Mouse (Mus musculus) large intestine, adult 2 months (tissue): ENCODE data around the gene Hmgb2. TPM values are rescaled to one million over a fixed set of nuclear protein-coding genes. Genes with fewer than 3 reads are reported as not detected.
"Not testable (repeated sequence)": the region's sequence is repeated elsewhere in the genome, so short reads cannot be mapped to it uniquely, and the experiment has no call there.

Source experiments
- DNase-seq: peaks from one replicate; pipeline ENCODE4 v3.0.0-alpha.2; 2012; ENCODE audit warnings: low read depth, low spot score
- WGBS: fragments of 180-500 bp; shearing (Covaris S2); methylation state at CpG from one replicate; pipeline ENCODE4 v1.1.7; 2018; 5-methylcytosine and 5-hydroxymethylcytosine counted together
- polyA plus RNA-seq: library from polyadenylated mRNA; depleted of rRNA; stranded (reverse); fragments of >200 nt; gene quantifications from 2 replicates; pipeline ENCODE4 v1.2.3, GENCODE M21; 2012

Hmgb2 gene
- polyA plus RNA-seq, 1 experiment: 21.2 TPM

DNA sequence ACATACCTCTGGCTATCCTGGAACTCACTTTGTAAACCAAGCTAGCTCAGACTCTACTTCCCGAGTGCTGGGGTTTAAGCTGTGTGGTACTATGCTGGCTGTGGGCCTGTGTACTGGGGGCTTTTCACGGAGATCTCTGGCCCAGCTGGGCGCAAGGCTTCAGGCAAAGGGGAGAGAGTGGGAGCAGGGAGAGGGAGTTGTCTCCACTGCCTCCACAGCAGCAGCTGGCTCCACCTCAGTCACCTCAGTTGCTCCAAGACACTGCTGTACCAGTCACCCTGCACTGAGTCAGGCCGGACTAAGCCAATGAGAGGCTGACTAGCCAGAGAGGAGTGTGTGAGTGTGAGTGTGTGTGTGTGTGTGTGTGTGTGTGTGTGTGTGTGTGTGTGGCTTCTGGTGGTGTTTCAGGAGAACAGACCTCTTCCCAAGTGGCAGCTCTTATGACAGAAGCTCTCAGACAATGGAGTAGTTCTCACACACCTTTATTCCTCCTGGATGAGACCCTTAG, 4.1 kb upstream of the Hmgb2 start:
- DNase-seq: no peak
- 96% methylated on average over 4 of the region's 4 CpGs for WGBS

DNA sequence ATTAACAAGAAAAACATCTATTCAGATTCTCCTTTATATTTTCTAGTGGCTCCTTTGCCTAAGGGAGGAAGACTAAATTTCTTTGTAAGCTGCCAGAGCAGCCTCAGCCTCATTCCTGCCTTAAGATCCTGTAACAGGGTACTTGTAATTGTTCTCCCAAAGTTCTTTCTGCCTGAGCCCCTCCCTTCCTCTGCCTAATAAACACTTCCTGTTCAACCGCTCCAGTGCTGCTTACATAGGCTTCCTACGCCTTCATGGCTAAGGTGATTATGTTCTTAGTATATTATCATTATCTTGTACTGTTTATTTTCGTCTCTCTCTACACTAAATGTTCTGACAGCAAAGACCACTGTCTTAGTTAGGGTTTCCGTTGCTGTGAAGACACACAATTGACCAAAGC, 3.0 kb upstream of the Hmgb2 start:
- 56% methylated on average over 4 of the region's 4 CpGs for WGBS
- DNase-seq: no peak

- no peak for DNase-seq
- WGBS: 2% methylated on average over 31 of the region's 31 CpGs
These were observed 854 bp upstream of the Hmgb2 start for GRCm38 (mm10) chr8:57510791-57511315.

DNA sequence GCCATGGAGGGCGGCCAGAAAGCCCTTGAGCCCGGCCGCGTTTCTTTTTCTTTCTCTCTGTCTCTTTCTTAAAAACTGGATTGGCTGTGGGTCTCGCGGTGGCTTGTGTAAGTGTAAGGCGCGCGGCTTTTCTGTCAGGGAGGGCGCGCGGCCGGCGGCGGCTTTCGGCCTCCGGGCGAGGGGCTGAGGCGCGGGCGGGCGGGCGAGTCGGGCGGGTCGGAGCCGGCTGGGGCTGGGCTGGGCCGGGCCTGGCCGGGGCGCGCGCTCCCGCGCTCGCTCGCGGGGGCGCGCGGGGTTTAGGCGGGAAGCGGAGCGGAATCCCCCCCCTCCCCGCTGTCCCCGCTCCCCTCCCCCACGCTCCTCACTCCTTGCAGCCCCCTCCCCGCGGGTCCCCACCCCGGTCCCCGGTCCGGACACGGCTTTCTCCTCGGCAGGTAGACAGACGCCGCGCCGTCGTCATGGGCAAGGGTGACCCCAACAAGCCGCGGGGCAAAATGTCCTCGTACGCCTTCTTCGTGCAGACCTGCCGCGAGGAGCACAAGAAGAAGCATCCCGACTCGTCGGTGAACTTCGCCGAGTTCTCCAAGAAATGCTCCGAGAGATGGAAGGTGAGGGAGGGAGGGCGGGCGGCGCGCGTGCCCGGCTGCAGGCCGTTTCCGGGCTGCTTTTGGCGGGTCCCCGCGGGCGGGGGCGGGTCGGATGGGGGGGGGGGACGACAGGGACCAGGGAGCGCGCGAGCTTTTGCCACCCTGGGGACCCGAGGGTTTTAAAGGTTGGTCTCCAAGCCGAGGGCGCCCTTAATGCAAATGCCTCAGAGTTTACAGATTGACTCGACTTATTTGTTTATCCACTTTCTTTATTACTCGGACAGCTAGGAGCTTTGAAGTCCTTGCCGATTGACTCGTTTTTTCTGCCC, 692 bp downstream of the Hmgb2 start:
- WGBS: under 1% methylated on average over 80 of the region's 96 CpGs
- no peak for DNase-seq

- not testable (repeated sequence) for DNase-seq
- 4% methylated on average over 10 of the region's 10 CpGs for WGBS
These were observed 1.5 kb downstream of the Hmgb2 start for GRCm38 (mm10) chr8:57513178-57513661.

DNA sequence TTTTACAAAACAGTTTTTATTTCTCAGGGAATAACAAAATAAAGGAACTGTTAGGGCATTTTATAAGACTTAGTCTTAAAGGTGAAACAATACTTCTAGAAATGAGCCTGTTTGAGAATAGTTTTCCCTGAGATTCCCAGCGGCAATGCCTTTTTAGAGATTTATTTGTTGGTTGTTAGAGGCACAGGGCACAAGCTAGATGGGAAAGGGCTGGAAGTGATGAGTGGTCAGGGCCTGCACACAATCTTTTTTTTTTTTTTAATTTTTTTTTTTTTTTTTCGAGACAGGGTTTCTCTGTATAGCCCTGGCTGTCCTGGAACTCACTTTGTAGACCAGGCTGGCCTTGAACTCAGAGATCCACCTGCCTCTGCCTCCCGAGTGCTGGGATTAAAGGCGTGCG, 5.0 kb downstream of the Hmgb2 start:
- not testable (repeated sequence) for DNase-seq

DNA sequence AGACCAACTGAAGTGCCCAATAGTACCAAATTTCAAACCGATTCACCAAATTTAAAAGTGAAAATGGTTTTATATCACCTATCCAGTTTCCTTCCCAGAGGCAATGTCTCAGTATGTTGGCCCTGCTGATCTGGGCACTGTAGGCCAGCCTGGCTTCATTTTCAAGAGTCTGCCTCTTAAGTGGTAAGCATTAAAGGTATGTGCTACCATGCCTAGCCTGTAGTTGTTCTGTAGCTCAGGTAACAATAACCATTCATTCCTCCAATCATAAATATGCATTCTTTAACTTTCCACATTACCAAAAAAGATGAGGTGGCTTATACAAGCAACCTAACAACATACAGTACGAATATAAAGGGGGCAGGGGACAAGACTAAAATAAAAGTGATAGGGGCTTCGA, 6.0 kb downstream of the Hmgb2 start:
- WGBS: 90% methylated on average over 3 of the region's 3 CpGs
- DNase-seq: no peak

More for the DNA sequence above, 5.0 kb downstream of the Hmgb2 start:
- WGBS: 81% methylated on average over 5 of the region's 5 CpGs

DNA sequence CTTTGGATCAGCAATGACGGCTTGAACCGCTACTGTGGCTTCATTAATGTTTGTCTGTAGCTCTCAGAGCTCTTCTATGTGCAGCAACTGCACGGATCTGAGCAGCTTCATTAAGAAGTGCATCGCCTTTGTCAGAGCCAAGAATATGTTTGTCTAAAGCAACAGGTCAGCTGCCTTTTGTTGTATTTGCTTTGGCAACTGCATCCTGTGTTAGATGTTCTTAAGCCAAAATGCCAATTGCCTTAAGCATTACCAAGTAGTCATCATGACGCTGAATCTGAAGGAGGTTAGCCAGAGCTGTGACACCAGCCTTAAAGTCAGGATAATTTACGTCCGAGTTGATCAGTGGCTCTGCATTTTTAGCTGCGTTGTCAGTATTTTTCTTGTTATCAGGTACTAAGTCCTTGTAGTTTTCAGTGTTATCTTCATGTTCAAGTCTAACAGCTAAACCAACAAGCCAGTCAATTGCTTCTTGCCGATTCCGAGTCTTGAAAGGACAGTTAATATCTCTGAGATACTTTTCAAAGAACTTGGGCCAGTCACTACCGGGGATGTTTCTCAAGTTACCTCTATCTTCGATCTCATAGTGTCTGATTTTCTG, 8.6 kb downstream of the Hmgb2 start:
- DNase-seq: no peak
- 69% methylated on average over 12 of the region's 12 CpGs for WGBS

- no peak for DNase-seq
- WGBS: 93% methylated on average over 1 of the region's 1 CpGs
These were observed 16.3 kb downstream of the Hmgb2 start for GRCm38 (mm10) chr8:57528036-57528435.

DNA sequence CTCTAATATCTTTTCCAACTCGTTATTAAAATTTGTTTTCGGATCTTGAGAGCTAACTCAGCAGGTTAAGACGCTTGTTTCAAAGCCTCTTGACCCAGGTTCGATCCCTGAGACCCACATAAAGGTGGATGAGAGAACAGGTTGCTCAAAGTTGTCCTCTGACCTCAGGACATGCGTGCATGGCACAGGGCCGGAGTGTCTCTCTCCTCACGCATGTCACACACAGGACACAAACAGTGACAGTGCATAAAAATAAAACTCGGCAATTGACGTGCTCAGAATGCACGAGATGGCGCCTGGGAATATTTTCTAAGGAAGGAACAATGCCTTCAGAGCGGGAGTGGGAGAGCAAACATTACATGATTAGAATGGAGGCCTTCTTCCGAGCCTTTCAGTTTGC, 18.5 kb downstream of the Hmgb2 start:
- WGBS: 70% methylated on average over 13 of the region's 13 CpGs
- DNase-seq: no peak

- 10% methylated on average over 15 of the region's 15 CpGs for WGBS
- DNase-seq: peak; percentile 74
These were observed 19.1 kb downstream of the Hmgb2 start for GRCm38 (mm10) chr8:57530666-57531349.

DNA sequence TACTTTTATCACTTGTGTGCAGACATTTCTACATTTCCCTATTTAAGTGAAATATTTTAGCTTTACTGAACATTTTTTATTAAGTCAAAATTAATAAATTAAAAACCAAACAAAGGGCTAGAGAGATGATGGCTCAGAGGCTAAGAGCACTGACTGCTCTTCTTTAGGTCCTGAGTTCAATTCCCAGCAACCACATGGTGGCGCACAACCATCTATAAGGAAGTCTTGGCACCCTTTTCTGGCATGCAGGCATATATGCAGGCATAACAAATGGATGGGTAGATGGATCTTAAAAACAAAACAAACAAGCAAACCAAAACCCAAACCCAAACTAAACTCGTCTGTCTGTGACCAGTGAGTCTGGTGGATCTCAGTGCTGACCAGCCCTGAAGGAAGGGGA, 20.5 kb downstream of the Hmgb2 start:
- WGBS: 55% methylated on average over 2 of the region's 2 CpGs
- DNase-seq: no peak

DNA sequence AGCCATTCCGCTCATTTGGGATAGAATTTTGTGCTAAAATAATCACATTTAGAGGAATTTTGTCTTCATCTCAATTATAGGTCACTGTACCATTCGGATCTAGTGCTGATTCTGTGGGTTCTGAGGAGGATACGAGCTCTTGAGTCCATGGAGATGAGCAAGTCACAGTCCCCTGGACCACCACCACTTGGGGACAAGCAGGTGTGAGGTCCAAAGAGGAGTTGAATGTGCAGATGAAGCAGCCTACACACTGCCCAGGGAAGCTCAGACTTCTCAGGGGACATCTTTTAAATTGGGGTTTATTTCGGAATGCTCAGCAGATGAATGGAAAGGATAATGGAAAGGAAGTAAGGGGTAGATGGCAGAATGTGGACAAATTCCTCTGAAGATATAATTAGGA, 21.4 kb downstream of the Hmgb2 start:
- WGBS: 92% methylated on average over 4 of the region's 4 CpGs
- DNase-seq: no peak

DNA sequence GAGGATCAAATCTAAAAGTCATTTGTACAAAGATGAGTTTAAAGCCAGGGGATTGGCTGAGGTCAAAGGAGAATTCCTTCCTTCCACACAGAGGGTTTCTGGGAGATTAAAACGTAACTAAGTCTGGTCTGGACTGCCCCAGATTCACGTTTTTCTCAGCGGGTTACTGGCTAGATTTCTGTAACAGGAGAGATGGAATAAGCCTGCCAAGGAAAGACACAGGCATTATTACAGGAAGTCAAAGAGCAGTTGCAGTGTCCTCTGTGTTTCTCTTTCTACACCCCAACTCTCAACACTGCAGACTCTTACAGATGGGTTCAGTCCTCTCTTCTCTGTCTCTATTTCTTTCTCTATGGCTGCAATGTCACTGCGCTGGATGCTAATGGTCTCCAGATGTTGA, 22.8 kb downstream of the Hmgb2 start:
- no peak for DNase-seq
- 67% methylated on average over 4 of the region's 4 CpGs for WGBS

- DNase-seq: no peak
- WGBS: 96% methylated on average over 6 of the region's 6 CpGs
These were observed 24.5 kb downstream of the Hmgb2 start for GRCm38 (mm10) chr8:57536167-57536566.

- 84% methylated on average over 7 of the region's 7 CpGs for WGBS
These were observed 26.9 kb downstream of the Hmgb2 start for GRCm38 (mm10) chr8:57538601-57539000.

GRCm38 (mm10) chr8:57540110-57540838, 28.6 kb downstream of the Hmgb2 start:
- WGBS: 49% methylated on average over 12 of the region's 12 CpGs
- peak; percentile 28 for DNase-seq

More at GRCm38 (mm10) chr8:57538601-57539000, 26.9 kb downstream of the Hmgb2 start:
- DNase-seq: no peak

DNA sequence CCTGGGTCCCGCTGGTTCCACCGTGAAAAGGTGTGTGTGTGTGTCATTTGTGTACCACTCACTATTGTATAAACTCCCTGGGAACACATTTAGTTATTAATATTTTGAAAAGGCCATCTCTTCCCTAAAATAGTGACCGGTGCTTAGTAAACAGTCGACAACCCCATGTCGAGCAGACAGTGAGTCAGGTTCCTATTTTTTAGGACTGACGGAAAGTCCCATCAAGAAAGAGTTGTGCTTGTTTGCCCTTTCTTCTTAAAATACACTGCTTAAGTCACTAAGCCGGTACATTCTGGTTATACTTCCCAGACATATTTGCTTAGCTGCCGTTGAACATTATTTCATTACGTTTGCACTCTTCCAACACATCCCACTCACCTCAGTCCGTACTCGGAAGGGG, 29.2 kb downstream of the Hmgb2 start:
- no peak for DNase-seq
- WGBS: 73% methylated on average over 11 of the region's 11 CpGs

DNA sequence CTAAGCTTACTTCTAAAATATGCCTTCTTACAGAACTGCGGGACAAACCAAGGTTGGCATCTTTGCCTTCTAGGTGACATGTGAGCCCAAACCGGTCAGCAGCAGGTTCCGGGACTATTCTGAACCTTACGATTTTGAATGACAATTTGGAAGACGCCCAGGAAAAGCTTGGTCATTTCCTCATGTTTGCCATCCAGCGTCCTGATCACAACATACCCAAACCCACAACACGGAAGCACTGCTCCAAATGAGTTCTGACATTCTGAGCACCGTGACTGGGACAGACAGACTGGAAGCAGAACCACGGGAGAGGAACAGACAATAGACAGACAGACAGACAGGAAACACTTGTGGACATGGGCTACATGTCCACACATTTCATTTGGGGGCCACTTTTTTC, 29.7 kb downstream of the Hmgb2 start:
- no peak for DNase-seq
- 68% methylated on average over 9 of the region's 9 CpGs for WGBS
